Mouse (Mus musculus) brain, embryonic 14.5 days (tissue): ENCODE measurements around the gene Gaa.

Source experiments
- CTCF ChIP-seq: fragments of 200-500 bp; IDR thresholded peaks from 2 replicates; pipeline ENCODE4 v1.5.1; 2012; ENCODE audit warnings: inconsistent platforms, mild to moderate bottlenecking, moderate library complexity, borderline replicate concordance; ENCODE audit not compliant: insufficient read depth, insufficient read length; ENCODE audit errors: extremely low read depth
- POLR2A ChIP-seq: fragments of 200-500 bp; IDR thresholded peaks from 2 replicates; pipeline ENCODE4 v1.6.1; 2012; ENCODE audit warnings: mild to moderate bottlenecking, inconsistent platforms, borderline replicate concordance; ENCODE audit not compliant: poor library complexity, insufficient read depth, insufficient read length, severe bottlenecking; ENCODE audit errors: extremely low read depth

DNA sequence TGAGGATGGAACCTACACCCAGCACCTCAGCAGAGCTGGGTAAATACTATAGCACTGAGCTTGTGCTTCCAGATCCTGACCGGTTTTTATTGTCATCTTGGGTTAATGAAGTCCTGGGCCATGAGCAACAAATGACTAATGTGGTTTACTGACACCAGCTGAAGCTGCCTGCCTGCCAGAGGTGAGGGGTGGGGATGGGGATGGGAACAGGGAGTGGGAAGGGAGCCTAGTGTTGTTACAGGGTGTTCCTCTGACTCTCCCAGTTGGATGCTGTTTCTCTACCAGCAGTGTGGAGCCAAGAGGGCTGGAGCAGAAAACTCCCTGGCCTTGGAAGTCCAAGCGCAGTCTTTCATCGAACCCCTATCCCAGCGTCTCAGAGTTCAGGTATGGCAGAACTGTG, 49.0 kb downstream of the Gaa start:
- no peak for TF ChIP-seq CTCF
- TF ChIP-seq POLR2A, result no peak
